Mouse (Mus musculus) erythroblast, adult 5-6 weeks (primary cell): Measurements from ENCODE around the gene Pip4k2b. TPM values are rescaled to one million over a fixed set of nuclear protein-coding genes. Genes with fewer than 3 reads are reported as not detected.
"Not testable (repeated sequence)": the region's sequence is repeated elsewhere in the genome, so short reads cannot be mapped to it uniquely, and the experiment has no call there.

ENCODE experiments used
- ATAC-seq: replicated peaks from 2 replicates; pipeline ENCODE4 v1.8.0; 2016; ENCODE audit warnings: moderate number of reproducible peaks, mild to moderate bottlenecking, moderate TSS enrichment, inconsistent platforms; ENCODE audit not compliant: poor library complexity, low FRiP score, severe bottlenecking
- total RNA-seq, 2 experiments: library from RNA; stranded (forward) in 1 of 2; stranded (reverse) in 1 of 2; fragments of 150-400 nt in 1 of 2; fragments of 200-764, 138-1000 nt in 1 of 2; gene quantifications; 2 replicates each; pipeline versions ENCODE4 v1.2.3 to v1.2.4; 2015 to 2017; ENCODE audit warnings: low replicate concordance in 2 of 2

Gene Pip4k2b
- total RNA-seq, 2 experiments from 2014 or later: 3.3 to 4.5 TPM

DNA sequence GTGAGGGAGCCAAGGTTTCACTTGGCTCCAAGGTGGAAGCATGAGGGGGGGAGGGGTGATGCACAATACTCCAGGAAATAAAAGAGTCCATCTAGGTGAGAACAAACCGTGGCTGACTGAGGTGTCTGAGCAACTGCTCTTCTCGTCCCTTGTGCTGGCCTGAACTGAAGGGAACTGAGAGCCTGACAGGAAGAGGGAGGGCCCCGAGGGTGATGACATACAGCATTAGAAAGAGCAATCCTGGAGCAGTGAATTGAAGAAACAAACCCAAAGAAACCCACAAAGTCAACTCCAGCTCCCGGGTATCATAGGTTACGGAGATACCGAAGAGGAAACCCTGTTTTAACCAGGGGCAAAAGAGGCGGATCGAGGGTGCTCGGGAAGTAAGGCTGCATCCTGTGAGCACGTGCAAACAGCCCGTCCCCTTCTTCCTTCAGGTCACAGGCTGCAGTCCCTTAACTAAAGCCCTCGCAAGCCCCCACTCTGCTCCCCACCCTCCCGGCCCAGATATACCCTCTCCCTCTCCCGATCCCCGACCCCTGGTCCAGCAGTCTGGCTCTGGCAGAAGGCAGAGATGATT lies 26.1 kb downstream of the Pip4k2b start:
- ATAC-seq: no peak

DNA sequence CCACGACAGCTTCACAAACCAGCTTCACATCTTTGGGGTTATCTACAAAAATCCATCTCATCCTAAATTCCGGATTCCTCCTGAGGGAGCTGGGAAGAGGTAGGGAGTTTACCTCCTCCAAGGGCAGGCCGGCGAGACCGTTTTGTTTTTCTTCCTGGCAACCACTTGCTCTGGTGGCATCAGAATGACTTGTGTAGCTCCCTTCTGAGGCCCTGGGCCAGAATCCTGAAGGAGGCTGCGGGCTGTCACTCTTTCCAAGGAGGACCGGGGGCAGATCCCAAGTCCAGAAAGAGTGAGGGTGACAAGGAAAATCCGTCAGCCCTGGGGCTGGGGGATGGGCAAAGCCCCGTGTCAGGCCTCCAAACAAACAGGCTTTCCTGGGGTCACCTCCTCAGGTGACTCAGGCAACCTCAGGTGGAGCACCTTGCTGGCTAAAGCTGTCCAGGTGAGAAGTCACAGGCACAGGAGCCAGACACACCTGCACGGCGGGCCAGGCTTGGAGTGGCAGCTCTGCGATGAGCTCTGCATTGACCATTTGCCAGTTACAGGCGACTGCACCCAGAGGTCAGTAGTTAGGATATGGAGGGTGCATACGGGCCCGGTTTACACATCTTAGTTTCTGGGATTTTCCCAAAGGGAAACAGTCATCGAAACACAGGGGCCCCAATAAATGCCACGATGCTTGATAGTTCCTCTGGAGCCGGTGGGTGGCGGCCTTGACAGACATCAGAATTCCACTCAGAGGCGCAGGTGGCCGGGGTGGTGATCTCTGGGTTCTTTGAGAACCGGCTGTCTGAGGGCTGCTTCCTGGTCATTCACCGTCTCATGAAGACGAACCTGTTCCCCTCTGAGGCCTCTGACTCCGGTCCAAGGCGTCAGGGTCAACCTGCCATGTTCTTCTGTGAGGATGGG lies 26.9 kb downstream of the Pip4k2b start:
- no peak for ATAC-seq

GRCm38 (mm10) chr11:97716021-97716420 lies 28.5 kb downstream of the Pip4k2b start:
- ATAC-seq: no peak

DNA sequence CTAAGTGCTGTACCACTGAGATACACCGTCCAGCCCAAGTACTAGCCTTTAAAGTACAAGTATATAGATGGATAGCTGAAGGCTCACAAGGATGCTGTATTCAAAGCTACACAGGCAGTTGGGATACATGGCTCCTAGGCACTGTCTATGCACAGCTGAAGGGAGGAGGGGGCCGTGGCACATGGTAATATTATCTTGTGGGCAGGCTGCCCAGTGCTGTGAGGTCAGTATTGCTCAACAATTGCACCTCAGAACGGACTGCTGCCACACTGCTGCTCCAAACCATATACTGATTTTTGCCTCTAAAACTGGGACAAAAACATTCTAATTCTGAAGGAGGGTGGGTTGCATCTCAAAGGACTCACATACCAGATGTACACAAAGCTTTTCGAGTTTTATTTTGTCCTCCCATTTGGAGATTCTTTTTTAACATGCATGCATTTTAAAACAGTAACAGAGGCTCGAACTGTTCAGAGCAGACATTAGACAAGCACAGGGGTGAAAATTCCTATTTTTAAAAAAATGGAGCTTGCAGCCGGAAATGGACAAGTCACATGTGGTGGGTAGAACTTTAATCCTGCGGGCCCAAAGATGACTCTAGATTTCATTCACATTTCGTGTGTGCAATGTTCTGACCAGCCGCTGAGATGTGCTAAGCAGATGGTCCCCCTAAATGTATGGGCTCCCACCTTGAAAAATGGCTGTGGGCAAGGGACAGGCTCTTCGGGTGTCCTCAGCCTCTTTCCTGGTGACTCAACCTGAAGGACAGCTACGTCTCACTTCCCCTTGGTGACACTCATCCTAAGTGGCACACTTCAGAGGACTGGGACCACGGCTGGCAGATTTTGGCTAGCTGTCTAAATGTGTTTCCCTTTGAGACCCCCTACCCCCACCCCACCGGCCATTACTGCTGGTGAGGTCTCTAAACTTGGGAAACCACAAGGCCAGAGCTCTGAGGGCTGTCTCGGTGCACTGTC lies 29.4 kb downstream of the Pip4k2b start:
- ATAC-seq: no peak

DNA sequence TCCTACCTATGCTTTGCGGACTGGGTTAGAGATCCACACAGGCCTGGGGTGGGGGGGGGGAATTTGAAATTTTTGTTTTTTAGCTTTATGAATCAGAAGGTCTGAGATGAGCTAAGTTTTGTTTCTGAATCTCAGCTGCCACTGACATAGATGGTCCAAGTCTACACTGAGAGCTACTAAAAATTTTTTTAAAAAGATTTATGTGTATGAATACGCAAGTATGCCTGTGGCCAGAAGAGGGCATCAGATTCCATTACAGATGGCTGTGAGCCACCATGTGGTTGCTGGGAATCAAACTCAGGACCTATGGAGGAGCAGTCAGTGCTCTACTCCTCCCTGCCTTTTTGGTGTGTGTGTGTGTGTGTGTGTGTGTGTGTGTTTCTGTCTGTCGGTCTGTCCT lies 30.1 kb downstream of the Pip4k2b start:
- no peak for ATAC-seq

GRCm38 (mm10) chr11:97713896-97714295 lies 30.6 kb downstream of the Pip4k2b start:
- ATAC-seq: no peak

- ATAC-seq: no peak
Observed at GRCm38 (mm10) chr11:97712286-97712685, 32.2 kb downstream of the Pip4k2b start.

DNA sequence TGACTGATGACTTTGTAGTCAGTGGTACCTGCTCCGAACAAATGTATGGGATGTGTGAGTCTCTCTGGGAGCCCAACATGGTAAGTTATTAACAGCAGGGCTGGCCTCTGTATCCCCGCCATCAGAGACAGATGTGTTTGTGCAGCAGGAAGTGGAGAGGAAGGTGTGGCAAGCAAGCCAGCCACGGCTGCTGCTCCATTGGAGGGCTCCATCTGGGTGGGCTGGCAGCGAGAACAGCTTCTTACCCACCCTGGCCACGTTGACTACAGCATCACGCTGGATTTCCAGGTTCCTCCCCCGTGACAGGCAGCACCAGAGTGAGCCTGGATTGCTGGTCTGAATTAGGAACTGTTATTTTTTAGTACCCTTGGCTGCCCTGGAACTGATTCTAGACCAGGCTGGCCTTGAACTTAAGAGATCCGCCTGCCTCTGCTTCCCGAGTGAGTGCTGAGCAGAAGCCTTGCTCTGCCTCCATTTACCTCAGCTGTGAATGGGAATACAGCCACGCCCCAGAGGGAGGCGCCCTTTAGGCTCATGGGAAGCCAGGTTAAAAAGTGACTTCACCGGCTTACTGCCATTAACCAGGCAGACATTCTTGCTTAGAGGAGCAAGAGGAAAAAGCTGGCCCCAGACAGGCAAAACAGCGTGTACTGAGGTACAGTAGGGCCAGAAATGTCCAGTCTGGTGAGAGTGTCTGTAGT lies 33.2 kb downstream of the Pip4k2b start:
- peak; percentile 36; the same call in 1 of the 2 replicates for ATAC-seq

- ATAC-seq: not testable (repeated sequence)
Observed at GRCm38 (mm10) chr11:97710067-97710466, 34.4 kb downstream of the Pip4k2b start.

DNA sequence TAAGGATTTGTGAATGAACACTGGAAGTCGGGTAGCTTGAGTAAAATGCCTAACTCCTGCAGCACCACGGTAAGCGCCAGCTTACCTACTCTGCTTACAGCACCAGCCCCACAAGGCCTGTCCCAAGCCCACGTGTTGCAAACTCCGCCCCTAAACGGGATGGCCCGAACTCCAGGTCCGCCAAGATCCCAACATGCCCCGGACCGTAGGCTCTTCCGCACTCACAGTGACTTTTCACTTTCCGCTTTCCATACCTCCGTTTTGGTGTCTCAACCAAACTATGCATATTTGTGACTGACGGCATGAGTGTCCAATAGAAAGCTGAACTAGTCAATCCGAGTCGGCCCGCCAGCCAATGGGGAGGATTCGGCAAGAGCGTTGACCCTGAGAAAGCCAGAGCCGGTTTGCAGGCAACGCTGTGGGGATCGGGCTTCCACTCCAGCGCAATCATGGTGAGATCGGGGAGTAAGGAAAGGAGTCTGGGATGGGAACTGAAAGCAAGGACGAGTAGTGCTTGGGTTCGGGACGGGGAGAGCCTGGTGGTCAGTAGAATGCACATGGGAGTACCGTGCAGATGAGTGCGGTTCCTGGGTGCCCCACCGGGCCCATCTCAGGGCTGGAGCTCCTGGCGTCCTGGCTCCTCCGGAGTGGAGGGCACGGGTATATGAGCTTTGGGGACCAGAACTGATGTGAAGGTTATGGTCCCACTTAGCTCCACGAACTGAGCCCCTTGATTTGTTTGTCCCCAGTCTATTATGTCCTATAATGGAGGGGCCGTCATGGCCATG lies 41.3 kb downstream of the Pip4k2b start, which contains the start of gene Psmb3:
Psmb3 (plus strand) TSS at position 361 of the 788 bp plus-strand sequence.
- ATAC-seq: peak; percentile 93

DNA sequence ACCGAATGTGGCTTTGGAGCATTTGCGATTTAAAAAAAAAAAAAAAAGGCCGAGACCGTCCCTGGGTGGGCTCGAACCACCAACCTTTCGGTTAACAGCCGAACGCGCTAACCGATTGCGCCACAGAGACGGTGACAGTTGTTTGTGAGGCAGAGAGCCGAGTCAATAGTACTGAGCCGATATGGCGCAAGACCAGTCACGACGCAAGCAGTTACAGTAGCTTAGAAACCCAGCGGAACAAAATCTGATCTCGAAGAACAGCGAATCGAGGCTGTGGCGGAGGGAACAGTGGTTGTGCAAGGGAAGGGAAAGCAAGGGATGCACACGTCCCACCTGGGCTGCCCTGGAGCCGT lies 42.1 kb downstream of the Pip4k2b start:
- ATAC-seq: peak; percentile 12; the same call in 1 of the 2 replicates

DNA sequence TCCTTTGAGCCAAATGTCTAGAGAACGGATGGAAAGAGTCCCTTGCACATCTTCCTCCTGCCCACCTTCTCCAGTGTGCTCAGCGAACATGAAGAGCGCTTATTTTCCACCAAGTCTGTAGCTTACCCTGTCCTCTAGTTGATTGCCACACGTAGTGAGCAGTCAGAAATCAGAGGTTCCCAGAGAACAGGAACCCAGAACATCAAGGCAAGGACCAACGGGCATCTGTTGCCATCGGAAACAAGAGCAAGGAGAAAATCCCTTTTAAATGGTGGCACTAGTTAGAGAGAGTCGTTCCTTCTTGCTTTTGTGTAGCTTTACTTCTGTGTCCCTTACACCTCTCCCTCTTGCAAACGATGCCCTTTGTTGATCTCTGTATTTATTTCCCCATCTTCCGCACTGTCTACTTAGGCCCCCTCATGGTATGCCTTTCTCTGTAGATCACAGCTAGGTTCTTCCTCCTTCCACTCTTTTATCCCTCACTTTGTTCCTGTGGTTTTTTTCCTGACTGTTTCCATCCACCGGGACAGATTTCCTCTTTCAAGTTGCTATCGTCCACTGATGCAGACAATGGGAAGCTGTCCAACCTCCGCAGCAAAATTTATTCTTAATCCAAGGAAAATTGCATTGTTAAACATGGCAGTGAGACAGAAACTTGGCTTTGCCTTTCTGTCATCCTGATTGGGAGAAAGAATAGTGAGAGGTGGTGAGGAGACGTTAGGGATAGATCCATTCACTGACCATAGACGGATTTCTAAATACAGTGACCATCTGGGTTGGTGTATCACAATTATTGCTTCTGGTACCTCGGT lies 42.7 kb downstream of the Pip4k2b start:
- ATAC-seq: no peak

DNA sequence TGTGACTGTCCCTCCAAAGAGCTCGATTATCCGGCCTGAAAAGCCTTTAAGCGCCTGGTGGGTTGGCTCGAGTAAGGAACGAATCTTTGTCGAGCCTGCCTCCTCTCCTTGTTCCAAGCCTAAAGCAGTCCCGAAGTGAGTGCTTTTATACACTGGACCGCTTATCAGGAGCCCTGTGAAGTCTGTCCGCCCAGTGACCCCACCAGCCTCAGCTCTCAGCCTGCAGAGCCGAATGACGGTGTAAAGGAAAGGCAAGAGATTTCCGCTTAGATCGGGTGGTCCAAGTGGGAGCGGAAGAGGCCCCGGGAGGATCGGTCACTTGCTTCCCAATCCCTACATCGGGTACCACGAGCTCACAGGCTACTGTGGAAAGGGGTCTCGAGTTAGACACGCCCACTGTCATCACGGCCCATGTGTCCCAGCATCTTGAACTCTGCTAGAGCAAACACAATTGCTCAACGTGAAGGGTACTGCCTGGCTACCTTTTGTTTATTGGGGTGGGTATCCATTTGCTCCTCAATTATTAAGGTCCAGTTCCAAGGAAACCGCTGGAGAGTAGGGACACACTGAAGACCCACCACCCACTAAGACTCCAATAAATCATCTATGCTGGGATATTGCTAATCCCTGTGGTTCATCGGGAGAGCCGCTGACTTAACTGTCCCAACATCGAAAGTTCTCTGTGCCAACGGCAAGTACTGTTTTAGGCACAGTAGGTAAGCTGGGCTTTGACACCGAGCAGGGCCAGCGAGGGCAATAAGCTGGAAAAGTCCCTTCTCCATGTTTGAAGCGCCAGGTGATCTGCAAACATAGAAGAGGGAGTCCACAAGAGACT lies 43.5 kb downstream of the Pip4k2b start:
- no peak for ATAC-seq

- ATAC-seq: no peak
Observed at GRCm38 (mm10) chr11:97700003-97700745, 44.3 kb downstream of the Pip4k2b start, which contains the start of gene Pcgf2. Gene Pcgf2 (minus strand): TSS chr11:97700497.

GRCm38 (mm10) chr11:97699626-97700002 lies 44.9 kb downstream of the Pip4k2b start:
- ATAC-seq: no peak
